Mouse (Mus musculus) E14TG2a.4 (cell line): ENCODE data around the gene Kdm3a.

Experiments
- H3K27me3 ChIP-seq: 2 replicates; pipeline ENCODE4 v1.6.1; 2014; ENCODE audit warnings: low read length, control low read depth; ENCODE audit not compliant: insufficient read depth
- H3K36me3 ChIP-seq: 2 replicates; pipeline ENCODE4 v1.6.1; 2014; ENCODE audit warnings: low read length, control low read depth; ENCODE audit not compliant: insufficient read depth
- H3K4me1 ChIP-seq: replicated peaks from 2 replicates; pipeline ENCODE4 v1.6.1; 2014; ENCODE audit warnings: low read depth, low read length, control low read depth
- H3K4me3 ChIP-seq: replicated peaks from 2 replicates; pipeline ENCODE4 v1.5.1; 2014; ENCODE audit warnings: mild to moderate bottlenecking, low read length
- H3K9me3 ChIP-seq: 2 replicates; pipeline ENCODE4 v1.6.1; 2014; ENCODE audit warnings: low read length, control low read depth
- CTCF ChIP-seq: conservative IDR thresholded peaks from 2 replicates; pipeline ENCODE4 v1.5.1; 2014; ENCODE audit warnings: low read length
- NANOG ChIP-seq: IDR thresholded peaks from 2 replicates; pipeline ENCODE4 v1.6.1; 2014; ENCODE audit warnings: borderline replicate concordance, low read length, mixed read lengths
- POU5F1 ChIP-seq: IDR thresholded peaks from 2 replicates; pipeline ENCODE4 v1.6.1; 2014; ENCODE audit warnings: low read length, borderline replicate concordance

Gene Kdm3a

DNA sequence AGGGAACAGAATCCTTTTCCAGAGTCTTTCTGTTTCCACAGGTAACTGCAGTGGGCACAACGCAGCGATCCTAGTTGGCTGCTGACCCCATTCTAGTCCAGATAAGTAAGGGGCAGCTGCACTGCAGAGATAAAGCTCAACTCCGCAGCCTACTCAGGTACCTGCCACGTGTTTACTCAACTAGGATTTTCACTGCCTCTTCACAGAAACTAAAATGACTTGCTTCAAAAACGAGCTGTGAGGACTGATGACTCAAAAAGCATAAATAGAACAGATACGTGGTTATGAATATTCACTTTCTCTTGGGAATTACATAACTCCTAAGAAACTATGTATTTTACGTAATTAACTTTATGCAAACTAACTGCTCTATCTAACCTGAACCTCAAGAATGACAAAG, 22.8 kb downstream of the Kdm3a start:
- Histone ChIP-seq H3K4me3 (no peak overlapping the region), H3K36me3 (peaks cover 89% of the 10 kb centered on the region), H3K4me1 (peaks cover 58% of the 10 kb centered on the region), H3K9me3 (no peaks in the 10 kb centered on the region), H3K27me3 (no peaks in the 10 kb centered on the region)
- no peak for TF ChIP-seq CTCF
- no peak for TF ChIP-seq POU5F1

DNA sequence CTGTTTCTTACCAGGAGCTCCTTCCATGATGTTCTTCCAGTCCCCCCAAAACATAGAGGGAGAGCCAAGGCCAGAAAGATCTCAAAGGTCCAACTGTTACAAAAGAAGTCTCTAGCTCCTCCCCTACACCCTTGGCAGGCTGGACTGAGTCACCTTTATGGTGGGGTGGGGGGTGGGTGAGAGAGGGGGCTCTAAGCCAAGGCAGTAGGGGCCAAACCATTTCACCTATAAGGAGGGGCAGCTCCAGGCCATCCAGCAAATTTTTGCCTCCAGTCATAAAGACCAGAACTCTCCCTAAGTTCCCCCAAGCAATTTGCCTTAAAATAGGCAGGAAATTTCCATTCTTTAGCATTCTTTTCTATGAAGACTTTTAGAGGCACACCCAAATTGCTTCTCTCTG, 23.8 kb downstream of the Kdm3a start:
- peak overlapping the region; percentile 72 for H3K4me3 ChIP-seq
- no peaks in the 10 kb centered on the region for H3K27me3 ChIP-seq
- H3K36me3 ChIP-seq: peaks cover 89% of the 10 kb centered on the region
- no peaks in the 10 kb centered on the region for H3K9me3 ChIP-seq
- H3K4me1 ChIP-seq: peaks cover 60% of the 10 kb centered on the region
- TF ChIP-seq POU5F1 (no peak), NANOG (no peak), CTCF (no peak)

DNA sequence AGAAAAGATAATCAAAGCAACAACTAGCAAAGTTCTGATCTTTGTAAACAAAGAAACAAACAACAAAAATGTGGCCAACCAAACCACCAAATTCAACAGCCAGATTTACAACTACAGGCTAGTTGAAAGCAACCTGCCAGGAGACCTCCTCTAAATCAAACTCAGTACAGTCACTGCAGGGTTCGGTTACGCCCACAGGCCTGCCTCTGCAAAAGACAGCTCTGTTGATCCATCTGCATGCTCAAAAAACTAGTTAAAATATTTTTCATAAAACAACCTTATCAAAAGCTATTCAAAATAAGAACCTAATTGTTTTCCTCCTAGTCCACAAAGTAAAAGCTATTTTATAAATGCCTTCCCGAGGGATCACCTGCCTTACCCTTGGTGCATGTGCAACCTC, 25.0 kb downstream of the Kdm3a start:
- peak overlapping the region; percentile 72 for H3K4me3 ChIP-seq
- H3K9me3 ChIP-seq: no peaks in the 10 kb centered on the region
- no peaks in the 10 kb centered on the region for H3K27me3 ChIP-seq
- peaks cover 89% of the 10 kb centered on the region for H3K36me3 ChIP-seq
- peaks cover 72% of the 10 kb centered on the region for H3K4me1 ChIP-seq
- TF ChIP-seq CTCF (no peak), POU5F1 (no peak), NANOG (no peak)

DNA sequence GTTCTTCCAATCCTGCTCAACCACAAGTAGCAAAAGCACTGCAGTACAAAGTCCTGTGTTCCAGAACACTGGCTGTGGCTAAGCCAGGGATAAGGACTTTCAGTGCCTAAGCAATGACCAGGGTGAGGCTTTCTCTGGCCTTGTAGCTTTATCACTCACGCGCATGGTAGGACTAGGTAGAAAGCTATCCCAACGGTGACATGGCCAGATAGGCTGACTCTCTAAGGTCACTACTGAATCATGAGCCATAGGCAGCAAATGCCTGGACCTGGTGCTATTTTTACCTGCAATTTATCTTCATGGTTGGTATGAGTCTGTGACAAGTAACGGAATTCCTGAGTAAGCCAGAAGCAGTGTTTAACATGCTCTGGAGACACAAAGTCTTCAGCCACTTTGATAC, 42.6 kb downstream of the Kdm3a start:
- H3K9me3 ChIP-seq: no peaks in the 10 kb centered on the region
- peaks cover 8% of the 10 kb centered on the region; the same call in 1 of the 2 replicates for H3K4me1 ChIP-seq
- no peak for TF ChIP-seq POU5F1
- no peak for TF ChIP-seq NANOG
- no peak for TF ChIP-seq CTCF
- peaks cover 91% of the 10 kb centered on the region for H3K36me3 ChIP-seq
- H3K4me3 ChIP-seq: no peak overlapping the region
- no peaks in the 10 kb centered on the region for H3K27me3 ChIP-seq

DNA sequence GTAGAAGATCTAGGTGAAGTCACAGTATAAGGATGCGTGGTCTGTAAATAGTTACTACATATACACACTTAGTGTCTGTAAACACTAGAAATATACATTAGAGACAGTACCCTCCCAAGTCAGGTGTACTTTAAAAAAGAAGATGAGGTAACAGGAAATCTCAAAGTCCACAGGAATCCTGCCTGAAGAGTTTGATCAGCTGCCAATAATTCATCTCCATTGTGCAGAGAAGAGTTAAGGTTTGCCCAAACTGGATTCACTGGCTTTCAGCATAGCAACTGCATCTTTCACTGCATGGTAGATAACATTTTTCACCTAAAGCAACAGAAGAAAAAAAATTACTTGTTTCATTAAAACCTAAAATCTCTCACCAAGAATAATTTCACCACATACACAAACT, 43.4 kb downstream of the Kdm3a start:
- Histone ChIP-seq H3K36me3 (peaks cover 88% of the 10 kb centered on the region), H3K9me3 (no peaks in the 10 kb centered on the region), H3K4me1 (peaks cover 8% of the 10 kb centered on the region; the same call in 1 of the 2 replicates), H3K27me3 (no peaks in the 10 kb centered on the region), H3K4me3 (no peak overlapping the region)
- TF ChIP-seq NANOG: no peak
- TF ChIP-seq CTCF: no peak

DNA sequence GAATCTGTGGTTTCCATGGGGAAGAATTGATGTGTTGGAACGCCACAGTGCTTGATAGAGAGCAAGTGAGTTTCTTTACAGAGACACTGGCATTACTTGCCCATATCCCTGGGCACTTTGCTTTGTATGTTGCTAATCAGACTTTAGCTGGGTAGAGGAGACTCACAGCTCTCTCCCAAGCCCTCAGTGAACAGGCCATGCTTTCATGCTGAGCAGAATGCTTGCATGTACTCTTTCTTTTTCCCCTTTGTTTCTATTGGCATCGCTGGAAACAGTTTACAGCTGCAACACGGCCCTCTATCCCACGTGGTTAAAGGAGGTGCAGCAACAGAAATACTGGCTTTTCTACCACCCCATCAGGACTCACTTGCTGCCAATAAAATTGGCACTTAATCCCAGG, 49.6 kb downstream of the Kdm3a start:
- peaks cover 68% of the 10 kb centered on the region for H3K36me3 ChIP-seq
- H3K4me1 ChIP-seq: peaks cover 19% of the 10 kb centered on the region
- no peak for TF ChIP-seq CTCF
- TF ChIP-seq POU5F1: no peak
- no peak for TF ChIP-seq NANOG
- no peaks in the 10 kb centered on the region for H3K9me3 ChIP-seq
- no peak overlapping the region for H3K4me3 ChIP-seq
- no peaks in the 10 kb centered on the region for H3K27me3 ChIP-seq

DNA sequence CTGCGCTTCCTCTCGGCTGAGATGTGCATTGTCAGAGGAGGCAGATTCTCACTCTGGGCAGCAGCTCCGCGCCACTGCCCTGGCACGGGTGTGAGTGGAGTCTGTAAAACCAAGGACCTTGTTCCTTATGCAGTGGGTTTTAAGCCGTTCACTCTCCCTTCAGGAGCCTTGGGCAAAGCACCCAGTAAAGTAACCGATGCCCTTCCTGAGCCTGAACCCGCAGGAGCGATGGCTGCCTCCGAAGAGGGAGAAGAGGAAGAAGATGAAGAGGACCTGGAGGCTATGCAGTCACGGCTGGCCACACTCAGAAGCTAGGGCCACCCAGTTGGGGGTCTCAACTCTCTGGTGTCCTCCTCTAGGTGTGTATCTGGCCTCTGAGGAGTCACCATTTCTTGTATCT, 53.3 kb downstream of the Kdm3a start:
- peaks cover 62% of the 10 kb centered on the region for H3K36me3 ChIP-seq
- no peaks in the 10 kb centered on the region for H3K27me3 ChIP-seq
- H3K9me3 ChIP-seq: no peaks in the 10 kb centered on the region
- no peak overlapping the region for H3K4me3 ChIP-seq
- H3K4me1 ChIP-seq: peaks cover 11% of the 10 kb centered on the region
- TF ChIP-seq CTCF: no peak
- TF ChIP-seq POU5F1: no peak
- no peak for TF ChIP-seq NANOG

DNA sequence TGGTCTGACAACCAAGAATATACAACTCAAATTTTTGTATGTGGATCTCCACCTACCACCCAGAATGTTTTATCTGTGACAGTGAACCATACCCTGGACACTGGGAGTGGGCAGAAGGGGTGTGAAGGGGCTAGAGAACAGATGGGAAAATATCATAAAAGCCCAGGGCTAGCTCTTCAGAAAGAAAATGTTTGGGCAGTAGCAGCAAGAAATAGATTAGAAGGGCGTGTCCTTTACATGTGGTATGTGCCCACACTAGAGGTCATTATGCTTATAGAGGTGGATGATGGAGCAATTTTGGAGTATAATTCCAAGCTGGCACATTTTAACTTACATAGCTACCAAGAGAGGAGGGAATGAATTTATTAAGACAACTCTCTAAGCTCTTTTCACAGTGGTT, 57.4 kb downstream of the Kdm3a start:
- H3K36me3 ChIP-seq: peaks cover 68% of the 10 kb centered on the region
- H3K4me3 ChIP-seq: no peak overlapping the region
- H3K27me3 ChIP-seq: no peaks in the 10 kb centered on the region
- H3K9me3 ChIP-seq: no peaks in the 10 kb centered on the region
- TF ChIP-seq NANOG (no peak), POU5F1 (no peak), CTCF (no peak)
- no peaks in the 10 kb centered on the region for H3K4me1 ChIP-seq

DNA sequence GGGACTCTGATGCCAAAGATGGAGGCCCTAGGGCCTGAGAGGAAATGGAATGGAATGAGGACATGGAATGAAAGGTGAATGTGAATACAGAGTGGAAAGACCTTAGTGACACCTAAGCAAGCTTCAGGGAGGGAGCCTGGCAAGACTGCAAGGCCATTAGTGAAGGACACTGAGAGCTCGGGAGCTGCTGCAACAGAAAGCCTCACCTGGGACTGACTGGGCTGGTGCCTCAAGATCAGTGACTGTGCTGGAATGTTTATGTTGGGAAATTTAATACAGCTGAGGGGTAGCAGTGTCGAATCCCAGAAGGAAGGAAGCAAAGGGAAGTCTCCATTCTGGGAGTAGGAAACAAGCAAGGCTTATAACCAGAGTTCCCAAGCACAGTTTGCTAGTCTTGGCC, 63.8 kb downstream of the Kdm3a start:
- no peaks in the 10 kb centered on the region for H3K9me3 ChIP-seq
- peaks cover 19% of the 10 kb centered on the region for H3K4me1 ChIP-seq
- H3K4me3 ChIP-seq: no peak overlapping the region
- no peak for TF ChIP-seq NANOG
- TF ChIP-seq CTCF: no peak
- TF ChIP-seq POU5F1: no peak
- peaks cover 36% of the 10 kb centered on the region for H3K36me3 ChIP-seq
- H3K27me3 ChIP-seq: no peaks in the 10 kb centered on the region

DNA sequence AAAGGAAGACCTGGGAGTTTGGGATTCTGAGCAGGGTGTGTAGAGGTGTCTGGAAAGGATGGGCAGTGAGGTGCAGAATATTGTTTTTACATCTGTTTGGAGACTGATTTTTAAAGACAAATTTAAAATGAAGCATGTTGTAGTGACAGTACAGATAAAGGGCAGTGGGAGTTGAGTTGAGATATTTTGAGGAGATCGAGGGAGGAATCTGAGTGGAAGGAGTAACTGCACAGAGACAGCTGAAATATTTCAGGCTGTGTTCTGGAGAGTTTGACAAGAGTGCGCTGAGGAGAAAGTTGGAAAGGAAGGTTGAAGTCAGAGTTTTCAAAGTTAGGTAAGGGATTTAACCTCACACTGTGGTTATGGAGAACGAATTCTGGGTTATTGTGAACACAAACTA, 64.2 kb downstream of the Kdm3a start:
- peaks cover 19% of the 10 kb centered on the region for H3K4me1 ChIP-seq
- H3K9me3 ChIP-seq: no peaks in the 10 kb centered on the region
- no peak overlapping the region for H3K4me3 ChIP-seq
- H3K27me3 ChIP-seq: no peaks in the 10 kb centered on the region
- peaks cover 33% of the 10 kb centered on the region for H3K36me3 ChIP-seq
- TF ChIP-seq CTCF: no peak
- TF ChIP-seq NANOG: no peak
- no peak for TF ChIP-seq POU5F1
